Mouse (Mus musculus): ENCODE data around the gene Apoe.
A peak's percentile ranks its signal among the peaks of the same experiment; 100 is the strongest.
"Not testable (repeated sequence)": the region's sequence is repeated elsewhere in the genome, so short reads cannot be mapped to it uniquely, and the experiment has no call there.

Apoe gene

GRCm38 (mm10) chr7:19691873-19692865, 6.8 kb downstream of the Apoe start, which contains the start of gene Apoc1:
TSS of gene Apoc1 (minus strand) at chr7:19692660.
- no peak for DNase-seq (ENCODE audit: low read depth, low spot score)

GRCm38 (mm10) chr7:19691434-19691833, 7.6 kb downstream of the Apoe start:
- no peak for DNase-seq (ENCODE audit: low read depth, low spot score)

GRCm38 (mm10) chr7:19690845-19691244, 8.1 kb downstream of the Apoe start:
- DNase-seq (ENCODE audit: low read depth, low spot score) = no peak

GRCm38 (mm10) chr7:19688611-19689010, 10.4 kb downstream of the Apoe start:
- DNase-seq (ENCODE audit: low read depth, low spot score) = no peak

GRCm38 (mm10) chr7:19688101-19688500, 10.9 kb downstream of the Apoe start:
- DNase-seq (ENCODE audit: low read depth, low spot score) = no peak

- DNase-seq (ENCODE audit: low read depth, low spot score) = not testable (repeated sequence)
These were observed 11.9 kb downstream of the Apoe start for GRCm38 (mm10) chr7:19686927-19687583.

GRCm38 (mm10) chr7:19686521-19686920, 12.5 kb downstream of the Apoe start:
- DNase-seq (ENCODE audit: low read depth, low spot score) = no peak

- no peak for DNase-seq (ENCODE audit: low read depth, low spot score)
These were observed 13.6 kb downstream of the Apoe start for GRCm38 (mm10) chr7:19685374-19685773.

- DNase-seq (ENCODE audit: low read depth, low spot score) = no peak
These were observed 15.2 kb downstream of the Apoe start for GRCm38 (mm10) chr7:19683771-19684201.

- DNase-seq (ENCODE audit: low read depth, low spot score) = no peak
These were observed 16.0 kb downstream of the Apoe start for GRCm38 (mm10) chr7:19682979-19683378.

- DNase-seq (ENCODE audit: low read depth, low spot score) = no peak
These were observed 17.7 kb downstream of the Apoe start, which contains the start of the genes Gm44805 and Apoc4 for GRCm38 (mm10) chr7:19681202-19681694. TSS of gene Gm44805 (minus strand) at chr7:19681423. TSS of gene Apoc4 (minus strand) at chr7:19681479.

GRCm38 (mm10) chr7:19680702-19681101, 18.3 kb downstream of the Apoe start:
- DNase-seq (ENCODE audit: low read depth, low spot score) = no peak

GRCm38 (mm10) chr7:19678901-19679300, 20.1 kb downstream of the Apoe start:
- DNase-seq (ENCODE audit: low read depth, low spot score) = no peak

- DNase-seq (ENCODE audit: low read depth, low spot score) = no peak
These were observed 21.1 kb downstream of the Apoe start, which contains the start of gene Apoc2 for GRCm38 (mm10) chr7:19677872-19678271. TSS of gene Apoc2 (minus strand) at chr7:19677941.

GRCm38 (mm10) chr7:19676662-19677061, 22.3 kb downstream of the Apoe start:
- no peak for DNase-seq (ENCODE audit: low read depth, low spot score)

- DNase-seq (ENCODE audit: low read depth, low spot score) = no peak
These were observed 23.2 kb downstream of the Apoe start for GRCm38 (mm10) chr7:19675824-19676223.

- DNase-seq (ENCODE audit: low read depth, low spot score) = no peak
These were observed 25.8 kb downstream of the Apoe start for GRCm38 (mm10) chr7:19673083-19673699.

- DNase-seq (ENCODE audit: low read depth, low spot score) = no peak
These were observed 27.5 kb downstream of the Apoe start for GRCm38 (mm10) chr7:19671511-19671910.

GRCm38 (mm10) chr7:19668947-19669721, 29.9 kb downstream of the Apoe start:
- DNase-seq (ENCODE audit: low read depth, low spot score) = peak; percentile 77

GRCm38 (mm10) chr7:19667434-19667833, 31.6 kb downstream of the Apoe start:
- no peak for DNase-seq (ENCODE audit: low read depth, low spot score)

GRCm38 (mm10) chr7:19666750-19667149, 32.2 kb downstream of the Apoe start:
- DNase-seq (ENCODE audit: low read depth, low spot score) = no peak

All from c-Kit-negative CD71-positive TER-119-positive erythroid progenitor cells, embryonic 14.5 days (primary cell).